Mouse (Mus musculus) adrenal gland, postnatal 14 days (tissue): Measurements from ENCODE around the gene Ntm. TPM values are rescaled to one million over a fixed set of nuclear protein-coding genes. Genes with fewer than 3 reads are reported as not detected.

Experiments used
- DNase-seq: peaks from one replicate; pipeline ENCODE4 v3.0.0; 2021; ENCODE audit warnings: mixed read lengths
- total RNA-seq: library from RNA; stranded (reverse); gene quantifications from 2 replicates; pipeline ENCODE4 v1.2.3, GENCODE M21; 2021

Ntm gene
- total RNA-seq, 1 experiment from 2014 or later = 1.3 TPM

DNA sequence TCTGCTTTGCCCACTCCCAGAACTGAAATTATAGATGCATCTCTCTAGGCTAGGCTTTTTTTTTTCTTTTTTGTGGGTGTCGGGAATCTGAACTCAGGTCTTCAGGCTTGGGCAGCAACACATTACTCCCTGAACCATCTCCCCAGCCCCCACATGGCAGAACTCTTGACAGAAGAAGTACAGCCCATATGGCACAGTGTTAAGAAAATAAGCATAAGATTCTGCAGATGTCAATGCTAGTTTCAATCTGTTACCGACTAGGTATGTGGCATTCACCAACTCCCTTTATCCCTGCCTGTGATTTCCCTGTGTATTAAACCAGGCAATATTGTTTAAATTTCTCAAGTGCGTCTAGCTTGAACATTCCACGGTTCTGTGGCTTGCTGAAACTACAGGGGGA, 166.7 kb downstream of the Ntm start:
- no peak for DNase-seq

DNA sequence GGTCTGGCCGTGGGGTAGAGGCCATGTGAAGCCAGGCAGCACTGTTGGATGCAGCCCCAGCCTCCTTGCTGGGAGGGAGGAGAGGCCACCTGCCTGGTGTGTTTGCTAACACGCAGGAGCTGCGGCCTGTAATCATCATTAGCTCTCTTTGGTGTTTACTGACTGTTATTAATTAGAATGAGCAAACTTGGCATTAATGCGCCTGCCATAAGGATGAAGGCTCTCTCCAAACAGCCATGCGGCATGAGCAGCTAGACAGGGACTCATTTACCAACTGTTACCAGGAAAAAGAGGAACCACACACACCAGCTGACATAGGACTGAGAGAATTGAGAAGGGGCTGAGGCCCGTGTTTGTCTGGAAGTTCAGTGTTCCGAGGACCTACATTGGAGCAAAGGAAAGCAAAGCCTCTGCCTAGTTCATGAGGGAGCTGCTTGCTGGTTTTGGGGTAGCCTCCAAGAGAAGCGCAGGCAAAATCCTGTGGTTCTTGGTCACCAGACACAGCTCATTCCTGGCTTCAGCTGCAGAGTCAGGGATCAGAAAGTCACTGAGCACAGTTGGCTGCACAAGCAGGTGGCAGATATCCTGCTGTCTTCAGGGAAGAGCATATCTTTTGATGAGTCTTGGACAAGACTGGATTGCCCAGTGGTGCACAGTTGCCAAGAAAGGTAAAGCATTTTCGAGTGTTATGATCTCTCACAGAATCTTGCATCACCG, 171.6 kb downstream of the Ntm start:
- no peak for DNase-seq

DNA sequence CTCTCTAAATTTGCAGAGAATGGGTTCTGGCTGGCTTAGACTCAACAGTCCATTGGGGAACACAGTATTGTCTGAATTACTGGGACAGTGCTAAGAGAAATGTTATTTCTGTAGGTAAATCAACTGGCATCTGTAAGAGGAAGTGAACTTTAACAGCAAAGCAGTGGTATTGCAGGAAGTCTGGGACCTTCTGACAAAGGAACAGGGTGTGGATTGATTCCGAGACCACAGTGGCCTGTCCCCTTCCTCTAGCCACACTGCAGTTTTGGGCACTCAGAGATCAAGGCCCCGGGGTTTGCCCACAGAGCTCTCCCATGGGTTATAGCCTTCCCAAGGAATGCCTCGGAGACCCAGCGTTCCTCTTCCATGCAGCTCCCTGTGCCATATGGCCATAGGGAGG, 172.9 kb downstream of the Ntm start:
- DNase-seq = no peak

DNA sequence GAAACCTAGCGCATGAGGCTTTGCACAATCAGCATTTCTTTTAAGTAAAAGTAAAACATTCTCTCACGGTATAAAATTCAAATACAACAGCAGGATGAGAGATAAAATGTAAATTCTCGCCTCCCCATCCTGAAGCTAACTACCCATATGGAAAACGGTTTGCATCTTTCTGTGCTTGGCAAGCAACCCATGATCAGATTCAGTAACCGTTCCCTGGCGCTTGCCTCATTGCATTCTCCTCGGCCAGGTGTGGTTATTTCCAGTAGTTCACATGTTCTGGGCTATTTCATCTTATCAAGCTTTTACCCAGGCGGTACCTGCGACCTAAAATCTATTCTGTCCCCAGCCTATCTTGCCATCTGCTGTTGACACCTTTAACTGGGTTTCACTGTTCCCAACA, 174.1 kb downstream of the Ntm start:
- no peak for DNase-seq

DNA sequence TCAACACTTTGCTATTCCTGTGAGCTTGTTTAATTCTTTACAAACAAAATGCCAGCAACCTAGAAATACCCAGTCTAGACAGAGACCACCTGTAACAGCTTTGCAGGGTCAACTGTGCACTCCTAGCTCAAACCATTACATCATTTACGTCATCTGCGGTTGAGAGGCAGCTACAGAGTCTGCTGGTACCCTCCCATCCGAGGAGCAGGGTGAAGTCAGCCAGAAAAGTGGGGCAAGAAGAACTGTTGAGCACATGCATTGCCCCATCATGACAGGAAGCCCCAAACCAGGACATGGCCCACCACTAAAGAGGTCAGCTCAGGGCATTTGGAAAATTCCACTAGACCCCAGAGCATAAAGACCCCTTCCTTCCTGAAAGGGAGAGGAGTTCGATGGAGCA, 175.5 kb downstream of the Ntm start:
- no peak for DNase-seq

DNA sequence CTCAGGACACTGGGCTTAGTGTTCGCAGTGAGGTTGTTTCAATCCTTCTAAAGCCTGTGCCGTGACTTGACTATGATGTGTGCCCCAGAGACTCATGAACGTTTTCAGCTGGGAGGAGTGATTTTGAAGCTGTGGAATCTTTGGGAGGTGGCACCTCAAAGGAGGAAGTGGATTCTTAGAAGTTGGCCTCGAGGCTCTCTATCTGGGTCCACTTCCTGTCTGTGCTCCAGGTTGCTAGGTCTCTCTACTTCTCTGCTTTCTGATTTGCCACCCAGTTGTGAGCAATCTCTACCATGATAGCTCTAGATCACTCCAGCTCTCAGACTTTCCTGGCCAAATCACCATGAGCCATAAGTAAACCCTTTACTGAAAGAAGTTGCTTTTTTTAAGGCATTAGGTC, 180.2 kb downstream of the Ntm start:
- no peak for DNase-seq

DNA sequence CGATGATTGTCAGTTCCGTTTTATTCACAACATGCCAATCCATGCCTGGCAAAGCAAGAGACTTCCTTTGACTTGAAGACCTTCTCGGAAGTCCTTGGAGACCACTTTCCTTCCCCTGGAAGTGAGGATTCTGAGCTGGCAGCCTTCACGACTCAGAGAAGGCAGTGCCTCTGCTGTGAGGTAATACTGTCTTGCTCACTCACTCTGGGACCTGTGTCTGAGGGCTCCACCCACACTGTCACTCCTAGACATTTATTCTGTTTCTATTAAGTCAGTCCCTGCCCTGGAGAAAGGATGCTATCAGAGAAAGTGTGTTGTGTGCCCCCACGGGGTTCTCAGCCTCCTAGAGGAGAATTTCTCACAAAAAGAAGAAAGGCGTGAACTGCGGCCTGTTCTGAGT, 183.2 kb downstream of the Ntm start:
- DNase-seq = no peak

DNA sequence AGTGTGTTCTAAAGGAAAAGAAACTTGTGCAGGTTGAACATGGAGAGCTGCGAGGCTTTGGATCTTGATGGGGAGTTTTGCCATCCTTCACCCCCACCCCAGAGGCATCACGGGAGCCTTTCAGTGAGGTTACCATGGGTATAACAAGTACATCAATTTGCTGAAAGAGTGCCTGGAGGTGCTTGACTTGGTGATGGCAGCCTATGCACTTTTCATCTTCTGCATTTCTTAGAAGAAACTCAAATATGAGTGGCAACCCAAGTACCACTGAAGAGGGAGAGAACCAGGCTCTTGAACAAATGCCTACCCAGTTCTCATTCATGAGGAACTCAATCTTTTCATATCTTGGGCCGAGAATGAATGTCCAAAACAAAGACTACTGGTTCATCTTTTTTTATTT, 186.0 kb downstream of the Ntm start:
- DNase-seq = no peak

DNA sequence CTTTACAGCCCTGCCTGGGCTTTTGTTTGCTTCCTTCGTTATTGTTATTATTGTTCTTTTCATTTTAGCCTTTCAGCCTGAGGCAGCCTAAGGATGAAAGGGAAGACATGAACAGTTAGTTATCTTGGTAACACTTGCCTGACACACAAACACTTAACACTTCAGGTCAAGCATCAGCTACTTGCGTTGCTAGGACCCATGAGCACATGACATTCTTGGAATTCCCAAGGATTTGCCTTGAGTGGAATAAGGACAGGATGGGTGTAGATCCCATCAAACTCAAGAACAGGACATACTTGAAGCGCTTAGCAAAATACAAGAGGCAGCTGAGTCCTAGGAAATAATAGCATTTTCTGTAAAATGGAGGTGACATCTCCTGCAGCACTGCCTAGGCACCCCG, 186.4 kb downstream of the Ntm start:
- no peak for DNase-seq

DNA sequence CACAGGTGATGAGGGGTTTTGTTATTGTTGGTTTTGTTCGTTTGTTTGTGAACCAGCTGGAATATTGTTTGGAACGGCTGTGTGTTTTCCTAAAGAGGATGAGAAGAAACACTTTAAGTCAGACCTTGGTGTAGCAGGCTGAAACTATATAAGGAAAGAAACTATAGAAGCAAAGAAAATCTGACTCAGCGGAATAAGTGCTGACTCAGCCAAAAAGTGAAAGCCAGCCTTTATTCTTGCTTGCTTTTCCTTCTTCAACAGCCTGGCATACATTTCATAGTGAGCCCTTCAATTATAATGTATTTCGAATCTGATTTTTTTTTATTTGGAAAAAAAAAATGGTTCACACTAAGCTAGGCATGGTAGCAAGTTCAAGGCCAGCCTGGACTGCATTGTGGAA, 186.9 kb downstream of the Ntm start:
- no peak for DNase-seq

DNA sequence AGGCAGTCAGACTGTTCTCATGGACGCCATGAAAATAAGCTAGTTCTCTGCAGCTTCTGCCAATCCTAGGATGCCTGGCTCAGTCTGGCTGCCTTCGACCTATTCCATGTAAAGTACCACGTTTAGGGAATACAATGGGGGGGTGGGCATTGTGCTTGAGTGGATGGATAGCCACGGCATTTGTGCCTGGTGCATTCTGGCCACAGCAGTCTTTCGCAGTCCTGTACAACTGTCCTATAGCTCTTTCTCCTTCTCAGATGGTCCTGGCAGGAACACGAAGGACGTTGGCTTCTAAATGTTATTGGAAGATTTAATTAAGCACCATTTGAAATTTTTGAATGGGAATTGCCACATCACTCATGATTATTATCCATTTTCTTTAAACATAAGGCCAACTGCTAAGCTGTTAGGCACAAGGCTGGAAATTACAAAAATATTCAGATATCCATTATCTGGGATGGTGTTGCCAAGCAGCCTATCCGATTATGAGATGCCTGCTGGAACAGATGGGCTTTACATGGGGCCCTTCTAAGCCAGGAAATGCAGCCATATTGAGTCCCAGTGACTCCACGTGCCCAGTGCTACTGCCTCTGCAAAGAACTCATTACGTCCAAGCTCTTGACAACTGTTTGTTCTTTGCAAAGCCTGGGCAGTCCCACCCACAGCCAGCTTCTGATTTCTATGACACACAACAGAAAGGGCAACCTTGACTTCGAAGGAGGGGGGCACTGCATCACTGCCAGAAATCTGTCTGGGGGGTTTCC, 190.1 kb downstream of the Ntm start:
- DNase-seq = no peak

DNA sequence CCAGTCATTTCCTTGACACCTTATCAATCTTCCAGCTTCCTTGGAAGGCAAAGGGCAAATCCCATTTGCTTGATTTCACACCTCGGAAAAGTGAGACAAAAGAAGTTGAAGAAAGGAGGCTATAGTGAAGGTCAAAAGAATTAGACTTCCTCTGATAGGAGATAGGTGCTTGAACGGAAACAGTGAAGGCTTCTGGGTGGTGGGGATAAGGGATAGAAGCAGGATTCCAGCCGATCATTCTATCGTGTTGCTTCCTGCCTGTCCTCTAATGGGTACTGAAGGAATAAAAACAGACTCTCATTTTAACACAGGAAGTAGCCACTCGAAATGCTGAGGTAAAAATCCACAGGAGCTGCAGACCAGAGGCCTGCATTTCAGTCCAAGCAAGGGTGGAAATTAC, 191.1 kb downstream of the Ntm start:
- DNase-seq = no peak

DNA sequence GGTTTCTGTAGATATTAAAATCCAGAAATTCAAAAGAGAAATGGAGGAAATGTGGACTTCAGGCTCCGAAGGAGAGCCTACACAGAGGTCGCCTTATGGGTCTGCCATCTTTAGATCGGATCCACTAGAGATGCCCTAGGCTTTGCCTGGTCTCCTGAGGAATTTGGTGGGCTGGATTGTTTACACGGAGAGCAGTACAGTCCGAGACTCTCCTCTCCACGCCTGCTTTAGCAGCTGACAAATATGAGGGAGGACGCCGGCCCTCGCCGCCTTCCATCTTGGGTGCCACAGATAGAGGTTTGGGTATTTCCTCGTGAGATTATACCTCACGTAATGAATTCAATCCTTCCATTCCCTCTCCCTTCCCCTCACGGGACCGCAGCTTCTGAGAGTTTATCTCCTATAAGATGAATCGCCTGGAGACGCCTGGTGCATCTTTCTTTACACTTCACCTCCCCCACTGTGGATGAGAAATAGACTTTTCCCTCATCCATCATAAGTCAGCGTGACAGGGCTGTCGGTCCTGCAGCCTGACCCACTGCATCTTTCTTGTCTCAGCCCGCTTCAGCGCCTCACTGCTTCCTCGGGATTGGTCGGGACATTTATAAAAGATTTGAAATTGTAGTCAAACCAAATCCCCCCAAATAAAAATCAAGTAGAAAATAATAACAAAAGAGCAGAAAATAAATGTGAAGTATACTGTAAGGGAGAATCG, 191.7 kb downstream of the Ntm start:
- DNase-seq = no peak

DNA sequence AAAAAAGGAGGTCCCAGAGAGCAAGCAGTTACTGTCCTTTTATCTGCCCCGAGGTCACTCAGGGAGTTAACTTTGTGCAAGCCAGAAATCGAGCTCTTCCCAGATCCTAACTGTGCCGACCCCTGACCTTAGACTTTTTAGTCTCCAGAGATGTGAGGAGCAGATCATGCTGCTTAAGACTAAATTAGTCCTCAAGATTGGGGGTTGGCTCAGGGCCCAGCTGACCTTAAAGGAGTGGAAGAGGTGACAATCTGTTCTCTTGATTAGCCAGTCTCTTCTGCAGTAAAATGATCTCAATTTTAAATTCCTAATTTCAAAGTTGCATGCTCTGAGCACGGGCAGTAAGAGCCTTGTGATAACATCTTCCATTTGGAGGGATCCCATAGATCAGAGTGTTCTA, 193.6 kb downstream of the Ntm start:
- DNase-seq = no peak

DNA sequence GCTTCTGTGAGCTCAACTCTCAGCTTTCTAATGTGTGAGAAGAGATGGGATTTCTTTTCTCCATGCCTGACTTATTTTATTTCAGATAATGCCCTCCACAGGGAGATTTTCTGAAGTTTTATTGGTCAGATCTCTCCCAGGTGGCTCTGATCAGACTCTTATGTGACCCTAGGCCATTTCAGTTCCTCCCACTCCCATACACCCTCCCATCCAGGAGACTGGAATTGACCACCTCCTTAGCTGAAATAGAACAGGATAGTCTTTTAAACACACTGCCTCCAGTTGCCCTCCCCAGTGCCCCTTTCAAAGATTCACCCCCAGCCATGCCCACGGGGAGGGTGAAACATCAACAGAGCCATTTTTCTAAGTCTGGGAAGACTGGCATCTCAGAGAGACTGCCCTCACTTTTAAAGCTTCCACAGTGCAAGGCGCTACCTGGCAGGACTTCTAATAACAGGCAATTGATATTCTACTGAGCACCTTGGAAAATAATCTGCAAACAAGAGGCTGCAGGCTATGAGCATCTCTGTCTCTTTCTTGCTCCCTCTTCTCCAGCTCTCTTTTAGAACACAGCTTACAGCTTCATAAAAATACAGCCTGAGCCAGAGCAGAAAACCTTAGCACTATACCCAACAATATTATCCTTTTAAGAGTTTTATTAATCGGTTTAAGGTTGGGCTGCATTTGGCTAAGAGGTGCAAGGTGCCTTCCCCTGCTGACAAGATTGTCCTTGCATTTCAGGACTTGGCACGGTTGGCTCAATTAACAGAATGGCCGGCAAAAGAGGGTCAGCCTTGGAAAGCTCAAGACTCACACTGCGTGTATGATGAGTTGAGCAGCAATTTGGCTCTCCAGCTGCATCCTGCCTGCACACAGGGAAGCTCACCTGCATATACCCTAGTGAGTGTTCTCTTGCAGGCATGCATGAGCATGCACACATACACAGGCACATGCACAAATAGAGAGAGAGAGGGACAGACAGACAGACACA, 196.7 kb downstream of the Ntm start:
- DNase-seq = no peak

DNA sequence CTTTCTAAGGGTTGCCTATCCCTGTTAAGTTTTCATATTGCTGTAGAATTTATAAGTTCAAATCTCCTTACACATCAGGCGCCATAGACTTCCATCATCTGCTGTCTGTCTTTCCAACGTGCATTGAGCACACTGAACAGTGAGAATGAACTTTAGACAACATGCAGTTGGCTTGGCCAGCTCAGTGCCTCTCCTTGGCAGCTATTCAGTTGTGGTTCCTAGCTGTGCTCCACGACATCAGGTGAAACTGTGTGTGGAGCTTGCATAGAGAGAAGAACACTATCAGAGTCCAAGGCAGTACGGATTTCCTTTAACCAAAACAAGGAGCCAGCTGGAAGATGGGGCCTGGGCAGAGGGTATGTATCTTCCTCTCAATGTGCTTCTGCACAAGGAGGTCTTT, 199.6 kb downstream of the Ntm start:
- no peak for DNase-seq

DNA sequence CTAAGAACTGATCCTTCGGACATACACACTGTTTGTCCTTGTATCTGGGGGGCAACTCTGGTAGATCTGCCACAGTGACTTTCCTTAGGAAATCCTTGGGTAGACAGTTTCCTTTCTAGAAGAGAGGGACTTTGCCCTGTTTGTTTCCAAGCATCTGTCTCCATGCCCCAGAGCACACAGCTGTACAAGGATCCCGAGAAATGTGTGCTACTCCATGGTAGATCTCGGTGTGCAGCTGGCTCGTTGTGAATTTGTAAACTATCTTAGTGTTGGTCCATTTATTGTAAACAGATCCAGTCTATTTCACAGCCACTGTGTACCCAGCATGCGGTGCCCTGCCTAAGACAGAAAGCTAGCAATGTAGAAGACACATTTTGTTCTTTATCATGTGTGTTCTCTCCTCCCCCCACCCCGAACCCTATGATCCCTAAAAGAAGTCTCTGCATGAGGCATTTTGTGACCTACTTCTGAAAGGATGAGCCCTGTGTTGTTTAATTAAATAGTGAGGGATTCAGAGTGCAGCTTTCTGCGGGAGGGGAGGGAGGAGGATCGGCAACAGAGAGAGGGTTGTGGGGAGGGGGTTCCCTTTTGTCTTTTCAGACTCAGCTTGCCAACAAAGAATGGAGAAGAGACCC, 200.9 kb downstream of the Ntm start:
- DNase-seq = no peak

DNA sequence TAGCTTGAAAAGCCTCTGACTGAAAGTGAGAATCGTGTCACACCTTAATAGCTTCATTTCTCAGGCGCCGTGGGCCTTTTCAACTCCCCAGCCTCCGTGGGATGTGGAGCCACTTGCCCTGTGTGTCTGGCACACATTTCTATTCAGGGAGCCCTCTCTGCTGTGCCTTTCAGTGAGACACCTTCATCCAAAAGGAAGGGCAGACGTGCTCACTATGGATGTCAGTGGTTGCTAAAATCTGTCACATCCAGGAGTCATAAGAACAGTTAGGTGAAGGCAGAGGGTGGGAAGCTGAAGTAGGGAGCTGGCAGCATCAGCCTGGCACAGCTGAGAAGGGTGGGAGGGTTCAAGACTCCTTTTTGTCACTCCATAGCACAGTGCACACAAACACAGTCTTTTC, 201.4 kb downstream of the Ntm start:
- no peak for DNase-seq

DNA sequence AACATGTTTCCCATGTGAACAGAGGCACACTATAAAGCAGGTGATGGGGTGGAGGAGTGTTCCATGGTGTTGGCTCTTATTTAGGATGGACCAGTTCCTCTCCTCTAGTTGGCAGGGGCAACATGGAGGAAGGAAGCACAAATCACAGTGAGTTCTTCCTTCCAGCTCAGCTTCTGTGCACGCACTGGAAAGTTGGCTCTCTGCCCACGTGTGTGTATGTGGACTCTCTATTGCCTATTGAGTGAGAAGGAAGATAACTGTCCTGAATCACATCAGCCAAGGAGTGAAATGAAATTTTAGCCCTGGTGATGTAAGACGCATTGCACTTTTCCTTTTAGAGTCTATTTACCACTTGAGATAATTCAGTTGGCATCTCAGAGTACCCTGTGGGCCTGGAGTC, 203.0 kb downstream of the Ntm start:
- peak; percentile 10 for DNase-seq

DNA sequence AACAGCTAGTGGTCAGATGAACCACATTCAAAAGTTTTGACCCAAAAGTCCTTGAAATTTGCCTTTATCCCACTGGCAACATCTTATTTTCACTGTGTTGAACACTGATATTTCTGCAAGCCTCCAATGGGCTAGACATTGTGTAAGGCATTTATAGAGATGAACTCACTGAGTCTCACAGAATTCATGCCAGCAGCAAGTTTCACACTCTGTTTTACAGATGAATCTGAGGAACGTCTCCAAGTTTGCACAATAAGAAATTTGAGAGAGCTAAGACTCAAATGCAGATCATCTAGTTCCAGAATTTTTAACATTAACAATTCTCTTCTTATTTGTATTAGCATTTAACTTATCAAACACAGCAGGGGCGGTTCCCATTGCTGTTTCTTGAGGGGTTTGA, 203.9 kb downstream of the Ntm start:
- DNase-seq = no peak

DNA sequence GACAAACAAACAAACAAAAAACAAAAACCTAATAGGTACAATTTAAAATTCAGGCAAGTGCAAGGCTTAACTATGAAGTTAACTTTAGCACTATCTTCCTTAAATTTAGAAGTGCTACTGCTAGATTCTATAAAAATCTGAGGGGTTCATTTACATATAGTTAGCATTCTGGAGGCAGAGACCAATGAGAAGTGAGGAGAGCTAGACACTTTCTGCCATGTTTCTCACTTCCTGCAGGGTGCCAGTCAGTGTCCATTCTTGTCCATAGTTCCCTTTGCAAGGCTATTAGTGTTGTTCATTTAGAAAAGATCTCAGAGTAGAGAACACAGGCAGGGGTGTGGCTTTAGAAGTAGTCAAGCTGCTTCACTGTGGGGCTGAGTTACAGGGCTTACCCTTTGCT, 208.6 kb downstream of the Ntm start:
- DNase-seq = no peak

DNA sequence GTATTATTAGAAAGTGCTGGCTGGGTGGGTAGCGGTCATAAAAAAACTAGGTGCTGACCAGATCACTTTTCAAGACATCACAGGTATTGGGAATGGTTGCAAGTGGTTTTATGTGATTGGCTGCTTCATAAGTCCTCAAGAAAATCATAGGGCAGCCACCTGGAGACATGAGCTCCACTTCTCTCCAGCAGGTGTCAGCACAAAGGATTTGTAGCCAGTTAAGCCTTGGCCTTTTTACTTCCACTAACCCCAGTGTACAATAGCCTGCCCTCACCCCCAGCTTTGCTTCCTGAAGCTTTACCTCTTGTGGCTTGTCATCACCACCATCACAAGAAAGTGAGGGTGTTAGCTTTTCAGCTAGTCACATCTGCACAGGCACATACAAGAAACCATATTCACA, 211.5 kb downstream of the Ntm start:
- no peak for DNase-seq
